Mouse (Mus musculus): ENCODE measurements around the gene Klc2. TPM values are rescaled to one million over a fixed set of nuclear protein-coding genes. Genes with fewer than 3 reads are reported as not detected.

The Klc2 gene
- polyA plus RNA-seq, 1 experiment from 2014 or later, result 13.1 TPM

GRCm38 (mm10) chr19:5109659-5110453, 8.5 kb downstream of the Klc2 start:
- Histone ChIP-seq H3K27ac (replicated peaks; ENCODE audit: low read depth, low read length) (no peak overlapping the region), H3K9ac (ENCODE audit: low read depth, low read length) (no peak overlapping the region), H3K27me3 (replicated peaks; ENCODE audit: control insufficient read depth, insufficient read depth, low read length) (no peaks in the 10 kb centered on the region), H3K4me2 (ENCODE audit: low read depth, low read length) (no peak overlapping the region), H3K4me1 (ENCODE audit: control insufficient read depth, insufficient read depth, low read length) (peaks cover 7% of the 10 kb centered on the region; the same call in 1 of the 2 replicates), H3K9me3 (ENCODE audit: control insufficient read depth, low read length) (no peaks in the 10 kb centered on the region), H3K4me3 (ENCODE audit: low read depth, low read length) (no peak overlapping the region), H3K36me3 (ENCODE audit: control insufficient read depth, insufficient read depth, low read length) (peaks cover 70% of the 10 kb centered on the region)
- no peak for DNase-seq (ENCODE audit: low spot score)
- 75% methylated on average over 19 of the region's 19 CpGs for WGBS
- no peak for ATAC-seq (ENCODE audit: low read depth)

GRCm38 (mm10) chr19:5108702-5109101, 9.7 kb downstream of the Klc2 start:
- WGBS, result 48% methylated on average over 4 of the region's 4 CpGs
- Histone ChIP-seq H3K4me2 (ENCODE audit: low read depth, low read length) (no peak overlapping the region), H3K4me1 (ENCODE audit: control insufficient read depth, insufficient read depth, low read length) (peaks cover 7% of the 10 kb centered on the region; the same call in 1 of the 2 replicates), H3K4me3 (ENCODE audit: low read depth, low read length) (no peak overlapping the region), H3K36me3 (ENCODE audit: control insufficient read depth, insufficient read depth, low read length) (peaks cover 72% of the 10 kb centered on the region), H3K9me3 (ENCODE audit: control insufficient read depth, low read length) (no peaks in the 10 kb centered on the region), H3K27me3 (replicated peaks; ENCODE audit: control insufficient read depth, insufficient read depth, low read length) (no peaks in the 10 kb centered on the region), H3K27ac (replicated peaks; ENCODE audit: low read depth, low read length) (peak overlapping the region; percentile 15; the same call in 1 of the 2 replicates), H3K9ac (ENCODE audit: low read depth, low read length) (0 out of 2 replicates have a peak overlapping the region, but pooled peaks have one; percentile 14)
- no peak for DNase-seq (ENCODE audit: low spot score)
- ATAC-seq (ENCODE audit: low read depth), result no peak

GRCm38 (mm10) chr19:5108271-5108575, 10.1 kb downstream of the Klc2 start:
- Histone ChIP-seq H3K4me2 (ENCODE audit: low read depth, low read length) (no peak overlapping the region), H3K9me3 (ENCODE audit: control insufficient read depth, low read length) (no peaks in the 10 kb centered on the region), H3K9ac (ENCODE audit: low read depth, low read length) (0 out of 2 replicates have a peak overlapping the region, but pooled peaks have one; percentile 14), H3K4me1 (ENCODE audit: control insufficient read depth, insufficient read depth, low read length) (peaks cover 7% of the 10 kb centered on the region; the same call in 1 of the 2 replicates), H3K27ac (replicated peaks; ENCODE audit: low read depth, low read length) (peak overlapping the region; percentile 15; the same call in 1 of the 2 replicates), H3K4me3 (ENCODE audit: low read depth, low read length) (no peak overlapping the region), H3K27me3 (replicated peaks; ENCODE audit: control insufficient read depth, insufficient read depth, low read length) (no peaks in the 10 kb centered on the region), H3K36me3 (ENCODE audit: control insufficient read depth, insufficient read depth, low read length) (peaks cover 72% of the 10 kb centered on the region)
- DNase-seq (ENCODE audit: low spot score) (peak; percentile 48), ATAC-seq (ENCODE audit: low read depth) (no peak)
- WGBS, result 41% methylated on average over 5 of the region's 5 CpGs

- Histone ChIP-seq H3K9ac (ENCODE audit: low read depth, low read length) (no peak overlapping the region; the same call in 1 of the 2 replicates), H3K27ac (replicated peaks; ENCODE audit: low read depth, low read length) (no peak overlapping the region; the same call in 1 of the 2 replicates)
- 81% methylated on average over 18 of the region's 18 CpGs for WGBS
Measured at GRCm38 (mm10) chr19:5107556-5108270, 10.6 kb downstream of the Klc2 start.

GRCm38 (mm10) chr19:5106731-5107191, 11.6 kb downstream of the Klc2 start, which contains the start of gene Rab1b:
Rab1b (minus strand) TSS chr19:5107072.
- peak; percentile 99 for DNase-seq (ENCODE audit: low spot score)
- no peaks in the 10 kb centered on the region for H3K27me3 ChIP-seq (replicated peaks; ENCODE audit: control insufficient read depth, insufficient read depth, low read length)

More at GRCm38 (mm10) chr19:5107556-5108270, 10.6 kb downstream of the Klc2 start:
- H3K4me1 ChIP-seq (ENCODE audit: control insufficient read depth, insufficient read depth, low read length), result peaks cover 7% of the 10 kb centered on the region; the same call in 1 of the 2 replicates
- peaks cover 74% of the 10 kb centered on the region for H3K36me3 ChIP-seq (ENCODE audit: control insufficient read depth, insufficient read depth, low read length)
- no peak for DNase-seq (ENCODE audit: low spot score)
- peak overlapping the region; percentile 41 for H3K4me2 ChIP-seq (ENCODE audit: low read depth, low read length)
- H3K9me3 ChIP-seq (ENCODE audit: control insufficient read depth, low read length), result no peaks in the 10 kb centered on the region
- no peaks in the 10 kb centered on the region for H3K27me3 ChIP-seq (replicated peaks; ENCODE audit: control insufficient read depth, insufficient read depth, low read length)
- no peak for ATAC-seq (ENCODE audit: low read depth)
- H3K4me3 ChIP-seq (ENCODE audit: low read depth, low read length), result no peak overlapping the region

GRCm38 (mm10) chr19:5106074-5106473, 12.3 kb downstream of the Klc2 start:
- Histone ChIP-seq H3K36me3 (ENCODE audit: control insufficient read depth, insufficient read depth, low read length) (peaks cover 72% of the 10 kb centered on the region), H3K9me3 (ENCODE audit: control insufficient read depth, low read length) (no peaks in the 10 kb centered on the region), H3K4me2 (ENCODE audit: low read depth, low read length) (peak overlapping the region; percentile 78), H3K9ac (ENCODE audit: low read depth, low read length) (peak overlapping the region; percentile 87), H3K4me3 (ENCODE audit: low read depth, low read length) (peak overlapping the region; percentile 63), H3K4me1 (ENCODE audit: control insufficient read depth, insufficient read depth, low read length) (peaks cover 7% of the 10 kb centered on the region; the same call in 1 of the 2 replicates), H3K27ac (replicated peaks; ENCODE audit: low read depth, low read length) (peak overlapping the region; percentile 96), H3K27me3 (replicated peaks; ENCODE audit: control insufficient read depth, insufficient read depth, low read length) (no peaks in the 10 kb centered on the region)
- ATAC-seq (ENCODE audit: low read depth) (no peak), DNase-seq (ENCODE audit: low spot score) (no peak)
- 13% methylated on average over 9 of the region's 9 CpGs for WGBS

More at GRCm38 (mm10) chr19:5106731-5107191, 11.6 kb downstream of the Klc2 start, which contains the start of gene Rab1b:
- Histone ChIP-seq H3K9me3 (ENCODE audit: control insufficient read depth, low read length) (no peaks in the 10 kb centered on the region), H3K9ac (ENCODE audit: low read depth, low read length) (peak within 1 kb of the TSS; percentile 87), H3K27ac (replicated peaks; ENCODE audit: low read depth, low read length) (peak within 1 kb of the TSS; percentile 96), H3K36me3 (ENCODE audit: control insufficient read depth, insufficient read depth, low read length) (peaks cover 75% of the 10 kb centered on the region), H3K4me3 (ENCODE audit: low read depth, low read length) (peak within 1 kb of the TSS; percentile 63), H3K4me2 (ENCODE audit: low read depth, low read length) (peak within 1 kb of the TSS; percentile 78), H3K4me1 (ENCODE audit: control insufficient read depth, insufficient read depth, low read length) (peaks cover 7% of the 10 kb centered on the region; the same call in 1 of the 2 replicates)
- peak; percentile 97 for ATAC-seq (ENCODE audit: low read depth)
- WGBS, result under 1% methylated on average over 16 of the region's 46 CpGs

- peak; percentile 74 for ATAC-seq (ENCODE audit: low read depth)
- peak; percentile 85 for DNase-seq (ENCODE audit: low spot score)
- H3K36me3 ChIP-seq (ENCODE audit: control insufficient read depth, insufficient read depth, low read length), result peaks cover 43% of the 10 kb centered on the region
- no peaks in the 10 kb centered on the region for H3K27me3 ChIP-seq (replicated peaks; ENCODE audit: control insufficient read depth, insufficient read depth, low read length)
- H3K4me1 ChIP-seq (ENCODE audit: control insufficient read depth, insufficient read depth, low read length), result peaks cover 28% of the 10 kb centered on the region
- 2% methylated on average over 23 of the region's 48 CpGs for WGBS
- peak within 1 kb of the TSS; percentile 65 for H3K27ac ChIP-seq (replicated peaks; ENCODE audit: low read depth, low read length)
- peak within 1 kb of the TSS; percentile 97 for H3K4me2 ChIP-seq (ENCODE audit: low read depth, low read length)
- peak within 1 kb of the TSS; percentile 89 for H3K9ac ChIP-seq (ENCODE audit: low read depth, low read length)
- H3K9me3 ChIP-seq (ENCODE audit: control insufficient read depth, low read length), result no peaks in the 10 kb centered on the region
- peak within 1 kb of the TSS; percentile 73 for H3K4me3 ChIP-seq (ENCODE audit: low read depth, low read length)
Measured at GRCm38 (mm10) chr19:5098363-5099143, 19.8 kb downstream of the Klc2 start, which contains the start of gene Cnih2. Cnih2 (minus strand) TSS chr19:5098521.

Measured in embryonic facial prominence, embryonic 14.5 days (tissue).